Mouse (Mus musculus): Measurements from ENCODE around the gene Olfr450. TPM values are rescaled to one million over a fixed set of nuclear protein-coding genes. Genes with fewer than 3 reads are reported as not detected.

Olfr450 gene
- polyA plus RNA-seq (2012; ENCODE audit: low replicate concordance) = not detected in 2 replicates

GRCm38 (mm10) chr6:42811639-42812038, at the start of gene Olfr450:
Gene Olfr450 (plus strand): TSS chr6:42811939.

GRCm38 (mm10) chr6:42784793-42785192, 26.9 kb upstream of the Olfr450 start, which contains the start of gene Olfr452:
Gene Olfr452 (plus strand): TSS chr6:42785093.

GRCm38 (mm10) chr6:42834084-42834483, 22.3 kb downstream of the Olfr450 start, which contains the start of gene Olfr449:
Gene Olfr449 (plus strand): TSS chr6:42834384.

Other genes with a start within 250 kb of the Olfr450 start
- not detected in 2 replicates for gene Tcaf3, start 214.2 kb upstream of the Olfr450 start, polyA plus RNA-seq (2012; ENCODE audit: low replicate concordance)
- 0.02 TPM in 1 of 2 replicates, not detected in the other for gene Tcaf2, start 166.7 kb upstream of the Olfr450 start, polyA plus RNA-seq (2012; ENCODE audit: low replicate concordance)
- gene Tcaf1, start 101.9 kb upstream of the Olfr450 start, polyA plus RNA-seq (2012; ENCODE audit: low replicate concordance) = 0.10 TPM in 1 of 2 replicates, not detected in the other
- gene Olfr453, start 72.6 kb upstream of the Olfr450 start, polyA plus RNA-seq (2012; ENCODE audit: low replicate concordance) = not detected in 2 replicates
- gene Olfr38, start 55.5 kb upstream of the Olfr450 start, polyA plus RNA-seq (2012; ENCODE audit: low replicate concordance) = not detected in 2 replicates
- gene Olfr452, start 26.8 kb upstream of the Olfr450 start, polyA plus RNA-seq (2012; ENCODE audit: low replicate concordance) = not detected in 2 replicates
- gene Olfr449, start 22.4 kb downstream of the Olfr450 start, polyA plus RNA-seq (2012; ENCODE audit: low replicate concordance) = not detected in 2 replicates
- not detected in 2 replicates for gene Olfr448, start 78.5 kb downstream of the Olfr450 start, polyA plus RNA-seq (2012; ENCODE audit: low replicate concordance)
- gene Olfr447, start 96.9 kb downstream of the Olfr450 start, polyA plus RNA-seq (2012; ENCODE audit: low replicate concordance) = not detected in 2 replicates
- not detected in 2 replicates for gene Olfr446, start 109.4 kb downstream of the Olfr450 start, polyA plus RNA-seq (2012; ENCODE audit: low replicate concordance)
- not detected in 2 replicates for gene Olfr444, start 137.1 kb downstream of the Olfr450 start, polyA plus RNA-seq (2012; ENCODE audit: low replicate concordance)